Mouse (Mus musculus): Measurements from ENCODE around the gene Ldlr. TPM values are rescaled to one million over a fixed set of nuclear protein-coding genes. Genes with fewer than 3 reads are reported as not detected.

Gene Ldlr
- polyA plus RNA-seq, 1 experiment from 2014 or later = 13.8 TPM

GRCm38 (mm10) chr9:21728261-21728832, 5.1 kb downstream of the Ldlr start:
- ATAC-seq (ENCODE audit: low read depth) = no peak
- WGBS = 92% methylated on average over 10 of the region's 10 CpGs
- Histone ChIP-seq H3K4me1 (replicated peaks) (peaks cover 30% of the 10 kb centered on the region), H3K4me2 (no peak overlapping the region), H3K9ac (no peak overlapping the region), H3K27me3 (no peaks in the 10 kb centered on the region), H3K36me3 (peaks cover 27% of the 10 kb centered on the region), H3K27ac (replicated peaks) (no peak overlapping the region), H3K4me3 (no peak overlapping the region), H3K9me3 (no peaks in the 10 kb centered on the region)

GRCm38 (mm10) chr9:21729264-21729663, 6.0 kb downstream of the Ldlr start:
- Histone ChIP-seq H3K9ac (no peak overlapping the region), H3K27me3 (no peaks in the 10 kb centered on the region), H3K9me3 (no peaks in the 10 kb centered on the region), H3K27ac (replicated peaks) (0 out of 2 replicates have a peak overlapping the region, but pooled peaks have one; percentile 3), H3K4me1 (replicated peaks) (peaks cover 30% of the 10 kb centered on the region), H3K36me3 (peaks cover 36% of the 10 kb centered on the region), H3K4me3 (no peak overlapping the region), H3K4me2 (no peak overlapping the region)
- 91% methylated on average over 7 of the region's 7 CpGs for WGBS
- ATAC-seq (ENCODE audit: low read depth) = no peak

GRCm38 (mm10) chr9:21732288-21732687, 9.0 kb downstream of the Ldlr start:
- WGBS = 96% methylated on average over 9 of the region's 9 CpGs
- no peak for ATAC-seq (ENCODE audit: low read depth)
- peaks cover 66% of the 10 kb centered on the region for H3K36me3 ChIP-seq
- 0 out of 2 replicates have a peak, but pooled peaks cover 4% of the 10 kb centered on the region for H3K4me1 ChIP-seq (replicated peaks)
- H3K27me3 ChIP-seq = no peaks in the 10 kb centered on the region
- no peak overlapping the region for H3K9ac ChIP-seq
- H3K9me3 ChIP-seq = no peaks in the 10 kb centered on the region
- H3K4me2 ChIP-seq = no peak overlapping the region
- no peak overlapping the region for H3K27ac ChIP-seq (replicated peaks)
- H3K4me3 ChIP-seq = no peak overlapping the region

- no peak for ATAC-seq (ENCODE audit: low read depth)
- H3K4me3 ChIP-seq = no peak overlapping the region
- no peak overlapping the region for H3K4me2 ChIP-seq
- H3K9me3 ChIP-seq = no peaks in the 10 kb centered on the region
- no peak overlapping the region for H3K27ac ChIP-seq (replicated peaks)
- H3K4me1 ChIP-seq (replicated peaks) = 0 out of 2 replicates have a peak, but pooled peaks cover 4% of the 10 kb centered on the region
- no peak overlapping the region for H3K9ac ChIP-seq
- peaks cover 78% of the 10 kb centered on the region for H3K36me3 ChIP-seq
- H3K27me3 ChIP-seq = no peaks in the 10 kb centered on the region
- 84% methylated on average over 17 of the region's 17 CpGs for WGBS
Measured at GRCm38 (mm10) chr9:21733446-21733845, 10.2 kb downstream of the Ldlr start.

- 97% methylated on average over 7 of the region's 7 CpGs for WGBS
- no peak overlapping the region for H3K27ac ChIP-seq (replicated peaks)
- no peak overlapping the region for H3K4me2 ChIP-seq
- H3K27me3 ChIP-seq = no peaks in the 10 kb centered on the region
- no peaks in the 10 kb centered on the region for H3K9me3 ChIP-seq
- peaks cover 83% of the 10 kb centered on the region for H3K36me3 ChIP-seq
- H3K9ac ChIP-seq = no peak overlapping the region
- H3K4me1 ChIP-seq (replicated peaks) = 0 out of 2 replicates have a peak, but pooled peaks cover 4% of the 10 kb centered on the region
- no peak for ATAC-seq (ENCODE audit: low read depth)
- H3K4me3 ChIP-seq = no peak overlapping the region
Measured at GRCm38 (mm10) chr9:21733989-21734388, 10.7 kb downstream of the Ldlr start.

- H3K9me3 ChIP-seq = no peaks in the 10 kb centered on the region
- peaks cover 94% of the 10 kb centered on the region for H3K36me3 ChIP-seq
- H3K27me3 ChIP-seq = no peaks in the 10 kb centered on the region
- no peak for ATAC-seq (ENCODE audit: low read depth)
- no peak overlapping the region for H3K9ac ChIP-seq
- H3K4me3 ChIP-seq = no peak overlapping the region
- no peak overlapping the region for H3K4me2 ChIP-seq
- 90% methylated on average over 14 of the region's 14 CpGs for WGBS
- H3K27ac ChIP-seq (replicated peaks) = no peak overlapping the region
- H3K4me1 ChIP-seq (replicated peaks) = no peaks in the 10 kb centered on the region
Measured at GRCm38 (mm10) chr9:21735126-21735525, 11.8 kb downstream of the Ldlr start.

- WGBS = 78% methylated on average over 3 of the region's 3 CpGs
- Histone ChIP-seq H3K4me1 (replicated peaks) (no peaks in the 10 kb centered on the region), H3K36me3 (peaks cover 92% of the 10 kb centered on the region), H3K4me2 (no peak overlapping the region), H3K27me3 (no peaks in the 10 kb centered on the region), H3K4me3 (no peak overlapping the region), H3K9ac (no peak overlapping the region), H3K9me3 (no peaks in the 10 kb centered on the region), H3K27ac (replicated peaks) (no peak overlapping the region)
- ATAC-seq (ENCODE audit: low read depth) = no peak
Measured at GRCm38 (mm10) chr9:21736580-21736979, 13.3 kb downstream of the Ldlr start.

GRCm38 (mm10) chr9:21737188-21737587, 13.9 kb downstream of the Ldlr start:
- peaks cover 92% of the 10 kb centered on the region for H3K36me3 ChIP-seq
- no peak overlapping the region for H3K4me3 ChIP-seq
- H3K9ac ChIP-seq = no peak overlapping the region
- H3K27ac ChIP-seq (replicated peaks) = no peak overlapping the region
- 94% methylated on average over 10 of the region's 10 CpGs for WGBS
- no peaks in the 10 kb centered on the region for H3K4me1 ChIP-seq (replicated peaks)
- no peak for ATAC-seq (ENCODE audit: low read depth)
- no peaks in the 10 kb centered on the region for H3K27me3 ChIP-seq
- H3K4me2 ChIP-seq = no peak overlapping the region
- no peaks in the 10 kb centered on the region for H3K9me3 ChIP-seq

- no peak overlapping the region for H3K4me2 ChIP-seq
- no peaks in the 10 kb centered on the region for H3K4me1 ChIP-seq (replicated peaks)
- H3K9me3 ChIP-seq = no peaks in the 10 kb centered on the region
- H3K27ac ChIP-seq (replicated peaks) = no peak overlapping the region
- no peak; the same call in 1 of the 2 replicates for ATAC-seq (ENCODE audit: low read depth)
- H3K9ac ChIP-seq = no peak overlapping the region
- WGBS = 90% methylated on average over 7 of the region's 7 CpGs
- H3K4me3 ChIP-seq = no peak overlapping the region
- H3K36me3 ChIP-seq = peaks cover 89% of the 10 kb centered on the region
- no peaks in the 10 kb centered on the region for H3K27me3 ChIP-seq
Measured at GRCm38 (mm10) chr9:21738776-21739175, 15.5 kb downstream of the Ldlr start.

GRCm38 (mm10) chr9:21740427-21740826, 17.1 kb downstream of the Ldlr start:
- H3K27ac ChIP-seq (replicated peaks) = no peak overlapping the region
- H3K27me3 ChIP-seq = no peaks in the 10 kb centered on the region
- no peaks in the 10 kb centered on the region for H3K4me1 ChIP-seq (replicated peaks)
- H3K4me2 ChIP-seq = no peak overlapping the region
- peaks cover 89% of the 10 kb centered on the region for H3K36me3 ChIP-seq
- no peak for ATAC-seq (ENCODE audit: low read depth)
- H3K9ac ChIP-seq = no peak overlapping the region
- no peak overlapping the region for H3K4me3 ChIP-seq
- WGBS = 95% methylated on average over 14 of the region's 14 CpGs
- no peaks in the 10 kb centered on the region for H3K9me3 ChIP-seq

GRCm38 (mm10) chr9:21741514-21741913, 18.2 kb downstream of the Ldlr start:
- H3K27me3 ChIP-seq = no peaks in the 10 kb centered on the region
- H3K36me3 ChIP-seq = peaks cover 89% of the 10 kb centered on the region
- no peak for ATAC-seq (ENCODE audit: low read depth)
- no peaks in the 10 kb centered on the region for H3K4me1 ChIP-seq (replicated peaks)
- WGBS = 94% methylated on average over 11 of the region's 11 CpGs
- no peak overlapping the region for H3K9ac ChIP-seq
- no peaks in the 10 kb centered on the region for H3K9me3 ChIP-seq
- H3K27ac ChIP-seq (replicated peaks) = no peak overlapping the region
- H3K4me3 ChIP-seq = no peak overlapping the region
- no peak overlapping the region for H3K4me2 ChIP-seq

- H3K27ac ChIP-seq (replicated peaks) = no peak overlapping the region
- H3K4me1 ChIP-seq (replicated peaks) = no peaks in the 10 kb centered on the region
- H3K4me2 ChIP-seq = no peak overlapping the region
- peaks cover 69% of the 10 kb centered on the region for H3K36me3 ChIP-seq
- H3K4me3 ChIP-seq = no peak overlapping the region
- no peaks in the 10 kb centered on the region for H3K27me3 ChIP-seq
- WGBS = 95% methylated on average over 3 of the region's 3 CpGs
- H3K9me3 ChIP-seq = no peaks in the 10 kb centered on the region
- no peak overlapping the region for H3K9ac ChIP-seq
- ATAC-seq (ENCODE audit: low read depth) = no peak
Measured at GRCm38 (mm10) chr9:21747238-21747774, 24.0 kb downstream of the Ldlr start.

- H3K4me1 ChIP-seq (replicated peaks) = no peaks in the 10 kb centered on the region
- H3K36me3 ChIP-seq = peaks cover 62% of the 10 kb centered on the region
- ATAC-seq (ENCODE audit: low read depth) = no peak
- 62% methylated on average over 7 of the region's 7 CpGs for WGBS
- H3K9me3 ChIP-seq = no peaks in the 10 kb centered on the region
- H3K4me2 ChIP-seq = no peak overlapping the region
- H3K4me3 ChIP-seq = no peak overlapping the region
- no peak overlapping the region; the same call in 1 of the 2 replicates for H3K27ac ChIP-seq (replicated peaks)
- no peak overlapping the region for H3K9ac ChIP-seq
- H3K27me3 ChIP-seq = no peaks in the 10 kb centered on the region
Measured at GRCm38 (mm10) chr9:21748033-21748432, 24.8 kb downstream of the Ldlr start.
